Mouse (Mus musculus) heart, embryonic 11.5 days (tissue): ENCODE measurements around the gene Calm5. TPM values are rescaled to one million over a fixed set of nuclear protein-coding genes. Genes with fewer than 3 reads are reported as not detected.
"Not testable (repeated sequence)": the region's sequence is repeated elsewhere in the genome, so short reads cannot be mapped to it uniquely, and the experiment has no call there.

ENCODE experiments used
- ATAC-seq: fragments of 200-750 bp; cut with Nextera tagmentation; replicated peaks from 2 replicates; pipeline ENCODE4 v1.8.0; 2017; ENCODE audit warnings: moderate library complexity; ENCODE audit not compliant: insufficient number of reproducible peaks, low FRiP score, low TSS enrichment
- H3K27ac ChIP-seq: fragments of 300-500 bp; sonication (generic); 2 replicates; pipeline ENCODE4 v1.5.1; 2014; ENCODE audit warnings: mild to moderate bottlenecking, low read depth, low read length
- H3K27me3 ChIP-seq: fragments of 300-500 bp; sonication (generic); 2 replicates; pipeline ENCODE4 v1.6.1; 2014; ENCODE audit warnings: mild to moderate bottlenecking, low read length, mixed read lengths; ENCODE audit not compliant: control insufficient read depth, insufficient read depth
- H3K36me3 ChIP-seq: fragments of 300-500 bp; sonication (generic); 2 replicates; pipeline ENCODE4 v1.6.1; 2014; ENCODE audit warnings: mild to moderate bottlenecking, low read length, moderate library complexity, mixed read lengths; ENCODE audit not compliant: control insufficient read depth, insufficient read depth
- H3K4me1 ChIP-seq: fragments of 300-500 bp; sonication (generic); 2 replicates; pipeline ENCODE4 v1.6.1; 2014; ENCODE audit warnings: low read length; ENCODE audit not compliant: control insufficient read depth, insufficient read depth
- H3K4me2 ChIP-seq: fragments of 300-500 bp; sonication (generic); 2 replicates; pipeline ENCODE4 v1.6.1; 2014; ENCODE audit warnings: mild to moderate bottlenecking, moderate library complexity
- H3K4me3 ChIP-seq: fragments of 300-500 bp; sonication (generic); 2 replicates; pipeline ENCODE4 v1.5.1; 2014; ENCODE audit warnings: low read depth, low read length
- H3K9ac ChIP-seq: fragments of 300-500 bp; sonication (generic); 2 replicates; pipeline ENCODE4 v1.6.1; 2014; ENCODE audit warnings: mild to moderate bottlenecking, low read depth, low read length, moderate library complexity
- H3K9me3 ChIP-seq: fragments of 300-500 bp; sonication (generic); replicated peaks from 2 replicates; pipeline ENCODE4 v1.6.1; 2016; ENCODE audit warnings: low read length; ENCODE audit not compliant: control insufficient read depth
- WGBS: fragments of 180-500 bp; shearing (Covaris S2); extraction: QIAGEN DNeasy Blood & Tissue Kit; methylation state at CpG from one replicate; pipeline ENCODE4 v1.1.7; 2014; ENCODE audit not compliant: insufficient replicate concordance; 5-methylcytosine and 5-hydroxymethylcytosine counted together
- polyA plus RNA-seq: library from polyadenylated mRNA; unstranded; fragments of >200 nt; fragmentation: Nextera tagmentation; extraction: Ambion mirVana; gene quantifications from 2 replicates; pipeline ENCODE4 v1.2.1, GENCODE M21; 2014

Calm5 gene
- polyA plus RNA-seq: not detected in 2 replicates

- H3K4me1 ChIP-seq, H3K36me3 ChIP-seq, H3K27me3 ChIP-seq, H3K9me3 ChIP-seq, H3K4me3 ChIP-seq, H3K4me2 ChIP-seq, H3K27ac ChIP-seq, ATAC-seq, H3K9ac ChIP-seq: not testable (repeated sequence)
- 80% methylated on average over 3 of the region's 3 CpGs for WGBS
Observed at GRCm38 (mm10) chr13:3853648-3854333, at the start of gene Calm5. Gene Calm5 (plus strand): TSS chr13:3854173.

GRCm38 (mm10) chr13:3804186-3804585 is 49.8 kb upstream of the Calm5 start, which contains the start of gene Calml3:
Gene Calml3 (minus strand): TSS chr13:3804316.
- H3K9ac ChIP-seq: no peak within 1 kb of the TSS
- H3K4me1 ChIP-seq: peaks cover 6% of the 10 kb centered on the region; the same call in 1 of the 2 replicates
- H3K27ac ChIP-seq: no peak within 1 kb of the TSS
- no peaks in the 10 kb centered on the region for H3K36me3 ChIP-seq
- 77% methylated on average over 13 of the region's 13 CpGs for WGBS
- no peaks in the 10 kb centered on the region for H3K27me3 ChIP-seq
- ATAC-seq: no peak
- no peak within 1 kb of the TSS for H3K4me3 ChIP-seq
- H3K9me3 ChIP-seq: no peaks in the 10 kb centered on the region
- no peak within 1 kb of the TSS for H3K4me2 ChIP-seq

DNA sequence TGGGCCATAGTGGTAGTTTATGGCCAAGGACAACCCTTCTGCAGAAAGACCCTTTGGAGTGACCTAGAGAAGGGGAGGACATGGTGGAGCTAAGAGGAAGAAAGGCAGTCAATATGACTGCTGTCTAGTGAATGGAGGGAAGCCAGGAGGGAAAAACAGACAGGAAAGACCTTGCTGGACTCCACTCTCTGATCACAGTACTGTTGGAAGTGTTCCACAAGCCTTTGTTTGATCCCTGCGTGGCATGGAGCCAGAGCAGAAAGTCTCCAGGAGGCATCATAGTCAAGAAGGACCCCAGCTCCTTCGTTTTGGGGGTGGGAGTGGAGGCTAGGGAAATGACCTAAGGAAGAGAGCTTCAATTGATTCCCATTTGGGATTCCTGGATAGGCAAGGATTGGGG is 48.8 kb upstream of the Calm5 start:
- 52% methylated on average over 2 of the region's 2 CpGs for WGBS

GRCm38 (mm10) chr13:3805638-3806037 is 48.3 kb upstream of the Calm5 start:
- no peaks in the 10 kb centered on the region for H3K9me3 ChIP-seq
- 64% methylated on average over 5 of the region's 5 CpGs for WGBS
- no peak overlapping the region for H3K27ac ChIP-seq
- H3K27me3 ChIP-seq: no peaks in the 10 kb centered on the region
- H3K4me1 ChIP-seq: no peaks in the 10 kb centered on the region
- no peak for ATAC-seq
- no peaks in the 10 kb centered on the region for H3K36me3 ChIP-seq
- H3K4me3 ChIP-seq: no peak overlapping the region
- H3K4me2 ChIP-seq: no peak overlapping the region
- H3K9ac ChIP-seq: no peak overlapping the region

More for the DNA sequence above, 48.8 kb upstream of the Calm5 start:
- Histone ChIP-seq H3K27ac (no peak overlapping the region), H3K27me3 (no peaks in the 10 kb centered on the region), H3K4me1 (0 out of 2 replicates have a peak, but pooled peaks cover under 1% of the 10 kb centered on the region), H3K4me2 (no peak overlapping the region), H3K9me3 (no peaks in the 10 kb centered on the region), H3K9ac (no peak overlapping the region), H3K36me3 (no peaks in the 10 kb centered on the region), H3K4me3 (no peak overlapping the region)
- ATAC-seq: no peak

DNA sequence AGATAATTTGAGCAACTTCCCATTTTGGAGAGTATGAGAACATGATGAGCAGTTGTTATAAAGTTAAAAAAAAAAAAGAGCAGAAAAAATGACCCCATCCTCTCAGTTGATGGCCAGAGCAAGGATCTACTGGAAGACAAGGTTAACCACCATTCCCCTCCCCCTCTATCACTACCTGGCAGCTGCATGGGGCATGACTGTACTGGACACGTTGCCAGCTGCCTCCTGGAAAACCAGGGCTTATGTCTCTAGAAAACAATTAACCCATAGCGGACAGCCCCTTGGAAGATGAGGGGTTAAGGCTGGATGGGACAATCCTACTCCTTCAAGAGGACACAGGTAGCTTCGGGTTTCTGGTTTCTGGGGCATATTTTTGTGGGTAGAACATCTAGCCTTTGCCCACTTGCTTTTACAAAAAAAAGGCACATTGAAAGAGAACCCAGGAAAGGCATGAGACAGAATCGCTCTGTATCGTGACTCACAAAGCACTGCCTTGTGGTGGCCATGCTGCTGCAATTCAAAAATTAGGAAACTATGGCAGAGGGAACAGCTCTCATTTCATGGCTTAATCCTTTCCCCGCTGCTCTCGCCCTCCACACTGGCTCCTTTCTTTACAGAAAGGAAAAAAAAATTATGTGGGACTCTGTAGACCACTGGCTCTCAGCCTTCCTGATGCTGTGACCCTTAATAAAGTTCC is 46.7 kb upstream of the Calm5 start:
- Histone ChIP-seq H3K4me3 (no peak overlapping the region), H3K9me3 (no peaks in the 10 kb centered on the region), H3K36me3 (no peaks in the 10 kb centered on the region), H3K9ac (no peak overlapping the region), H3K4me1 (no peaks in the 10 kb centered on the region), H3K4me2 (no peak overlapping the region), H3K27me3 (no peaks in the 10 kb centered on the region), H3K27ac (no peak overlapping the region)
- WGBS: 76% methylated on average over 7 of the region's 7 CpGs
- ATAC-seq: no peak

DNA sequence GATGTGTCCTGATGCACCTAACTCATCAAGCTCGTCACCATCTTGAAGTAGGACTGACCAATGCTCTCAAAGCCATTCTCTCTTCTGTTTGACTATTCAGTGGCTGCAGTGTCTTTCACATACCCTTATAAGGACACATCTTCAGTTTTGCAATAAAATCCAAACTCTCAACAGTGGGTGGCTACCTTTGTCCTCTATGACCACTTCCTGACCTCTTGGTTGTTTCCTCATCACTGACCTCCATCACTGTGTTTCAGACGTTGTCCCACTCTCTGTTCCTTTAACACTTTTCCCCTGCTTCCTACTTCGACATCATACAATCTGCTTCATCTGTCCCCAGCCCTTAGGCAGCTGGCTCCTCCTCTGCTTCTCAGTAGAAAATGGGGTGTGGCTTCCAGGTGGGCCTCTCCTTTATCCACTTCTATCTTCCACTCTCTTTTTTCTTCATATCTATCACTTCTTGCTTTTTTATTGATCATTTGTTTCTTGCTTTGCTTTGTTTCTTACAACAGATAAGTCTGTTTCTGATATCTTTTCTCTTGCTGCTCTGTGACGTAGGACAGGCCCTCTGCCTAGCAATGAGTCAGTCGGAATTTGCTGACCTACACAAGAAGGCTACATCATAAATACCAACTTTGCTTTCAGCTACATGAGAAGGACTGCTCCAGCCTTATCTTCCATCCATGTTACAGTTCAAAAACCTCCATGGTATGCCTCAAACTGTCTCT is 35.8 kb upstream of the Calm5 start:
- Histone ChIP-seq H3K4me2 (no peak overlapping the region), H3K36me3 (no peaks in the 10 kb centered on the region)
- no peak for ATAC-seq

GRCm38 (mm10) chr13:3818740-3819076 is 35.3 kb upstream of the Calm5 start:
- Histone ChIP-seq H3K27ac (no peak overlapping the region), H3K4me1 (no peaks in the 10 kb centered on the region), H3K36me3 (no peaks in the 10 kb centered on the region), H3K9ac (no peak overlapping the region), H3K27me3 (no peaks in the 10 kb centered on the region), H3K4me2 (no peak overlapping the region), H3K4me3 (no peak overlapping the region), H3K9me3 (no peaks in the 10 kb centered on the region)
- no peak for ATAC-seq
- WGBS: 78% methylated on average over 2 of the region's 2 CpGs

More for the DNA sequence above, 35.8 kb upstream of the Calm5 start:
- Histone ChIP-seq H3K27me3 (no peaks in the 10 kb centered on the region), H3K9me3 (no peaks in the 10 kb centered on the region), H3K9ac (no peak overlapping the region), H3K4me1 (no peaks in the 10 kb centered on the region), H3K27ac (no peak overlapping the region), H3K4me3 (no peak overlapping the region)
- WGBS: 55% methylated on average over 5 of the region's 5 CpGs

DNA sequence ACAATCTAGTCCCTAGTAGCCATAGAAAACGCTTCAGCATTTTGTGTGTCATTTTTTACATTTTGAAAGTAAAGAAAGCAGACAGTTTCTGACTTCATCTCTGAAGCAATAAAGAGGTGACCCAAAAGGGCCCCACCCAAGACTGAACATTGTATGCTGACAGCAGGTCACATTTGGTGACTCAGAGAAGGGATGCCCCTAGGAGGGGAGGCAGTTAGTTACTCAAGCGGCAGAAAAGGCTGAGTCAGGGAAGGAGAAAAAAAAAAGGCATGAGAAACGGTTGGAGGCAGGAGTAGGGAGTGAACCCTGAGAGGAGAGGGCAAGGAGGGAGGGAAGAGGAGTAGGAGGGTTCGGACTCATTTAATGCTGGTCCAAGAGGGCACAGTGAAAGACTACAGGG is 31.9 kb upstream of the Calm5 start:
- no peaks in the 10 kb centered on the region for H3K27me3 ChIP-seq
- no peak overlapping the region for H3K4me3 ChIP-seq
- WGBS: 59% methylated on average over 4 of the region's 4 CpGs
- no peak for ATAC-seq
- no peak overlapping the region for H3K27ac ChIP-seq
- H3K4me1 ChIP-seq: no peaks in the 10 kb centered on the region
- no peak overlapping the region for H3K4me2 ChIP-seq
- H3K9ac ChIP-seq: no peak overlapping the region
- H3K36me3 ChIP-seq: no peaks in the 10 kb centered on the region
- H3K9me3 ChIP-seq: no peaks in the 10 kb centered on the region
